Comparison of ENCODE assay signal across 8 mouse cellular contexts in genomic region chr7:3646641-3647040, GRCm38 (mm10). TPM values are rescaled to one million over a fixed set of nuclear protein-coding genes. Genes with fewer than 3 reads are reported as not detected.
DNase-seq lines count a peak whose midpoint lies in the region; ATAC-seq and TF ChIP-seq lines count a peak whose summit lies in the region.

No protein-coding gene starts in this region.

- no peak for DNase-seq in kidney, postnatal 4 days
- no peak for DNase-seq in adrenal gland, adult 8-10 months
- no peak for DNase-seq in adrenal gland, adult 18-20 months (ENCODE audit: low spot score in 2 of 2)
- DNase-seq in cerebellum, postnatal 36 days = no peak

- H3K4me1 ChIP-seq in kidney, embryonic 14.5 days (ENCODE audit: control insufficient read depth, insufficient read depth, low read length) = peaks cover 24% of the 10 kb centered on the region
- H3K4me1 ChIP-seq in cortical plate, adult 2 months (ENCODE audit: control insufficient read depth, insufficient read depth, low read length) = peaks cover 9% of the 10 kb centered on the region
- H3K4me1 ChIP-seq in hindbrain, embryonic 15.5 days (replicated peaks) = peaks cover 46% of the 10 kb centered on the region
- H3K4me1 ChIP-seq in midbrain, embryonic 15.5 days = peaks cover 40% of the 10 kb centered on the region

- H3K27ac ChIP-seq in kidney, embryonic 14.5 days (ENCODE audit: low read depth, low read length) = no peak overlapping the region
- no peak overlapping the region for H3K27ac ChIP-seq in cortical plate, adult 2 months (ENCODE audit: insufficient read depth, low read length)
- H3K27ac ChIP-seq in hindbrain, embryonic 15.5 days (replicated peaks) = no peak overlapping the region
- H3K27ac ChIP-seq in midbrain, embryonic 15.5 days = no peak overlapping the region

- peak overlapping the region; percentile 100 for H3K9ac ChIP-seq in kidney, embryonic 14.5 days (ENCODE audit: low read depth, low read length)
- H3K9ac ChIP-seq in hindbrain, embryonic 15.5 days = peak overlapping the region; percentile 97
- peak overlapping the region; percentile 96 for H3K9ac ChIP-seq in midbrain, embryonic 15.5 days

- H3K4me3 ChIP-seq in kidney, embryonic 14.5 days (ENCODE audit: low read length) = peak overlapping the region; percentile 98
- peak overlapping the region; percentile 50 for H3K4me3 ChIP-seq in cortical plate, adult 2 months (ENCODE audit: insufficient read depth, low read length)
- peak overlapping the region; percentile 89 for H3K4me3 ChIP-seq in hindbrain, embryonic 15.5 days
- peak overlapping the region; percentile 92 for H3K4me3 ChIP-seq in midbrain, embryonic 15.5 days

- ATAC-seq in kidney, embryonic 14.5 days (ENCODE audit: low FRiP score, low TSS enrichment) = no peak
- ATAC-seq in hindbrain, embryonic 15.5 days (ENCODE audit: low FRiP score, low read depth) = no peak
- ATAC-seq in midbrain, embryonic 15.5 days (replicated peaks) = no peak

- no peaks in the 10 kb centered on the region for H3K9me3 ChIP-seq in kidney, embryonic 14.5 days (ENCODE audit: control insufficient read depth, low read length)
- no peaks in the 10 kb centered on the region for H3K9me3 ChIP-seq in hindbrain, embryonic 15.5 days
- H3K9me3 ChIP-seq in midbrain, embryonic 15.5 days = no peaks in the 10 kb centered on the region

- H3K27me3 ChIP-seq in kidney, embryonic 14.5 days (ENCODE audit: control insufficient read depth, insufficient read depth, low read length) = no peaks in the 10 kb centered on the region
- H3K27me3 ChIP-seq in hindbrain, embryonic 15.5 days = no peaks in the 10 kb centered on the region; the same call in 1 of the 2 replicates
- H3K27me3 ChIP-seq in midbrain, embryonic 15.5 days (replicated peaks) = no peaks in the 10 kb centered on the region

- 65% methylated on average over 4 of the region's 4 CpGs for WGBS in kidney, embryonic 14.5 days
- WGBS in hindbrain, embryonic 15.5 days = 73% methylated on average over 4 of the region's 4 CpGs
- WGBS in midbrain, embryonic 15.5 days = 66% methylated on average over 4 of the region's 4 CpGs

- TF ChIP-seq CTCF in cortical plate, adult 2 months (IDR thresholded peaks at IDR 0.05; ENCODE audit: extremely low read depth, insufficient read depth, low read length) = no peak

- TF ChIP-seq POLR2A in cortical plate, adult 2 months (IDR thresholded peaks at IDR 0.05; ENCODE audit: extremely low read depth, insufficient read depth, low read length) = no peak

- peaks cover 34% of the 10 kb centered on the region for H3K36me3 ChIP-seq in kidney, embryonic 14.5 days (ENCODE audit: control insufficient read depth, insufficient read depth, low read length)
- peaks cover 15% of the 10 kb centered on the region for H3K36me3 ChIP-seq in hindbrain, embryonic 15.5 days
- peaks cover 9% of the 10 kb centered on the region for H3K36me3 ChIP-seq in midbrain, embryonic 15.5 days (replicated peaks)

- peak overlapping the region; percentile 85 for H3K4me2 ChIP-seq in kidney, embryonic 14.5 days (replicated peaks; ENCODE audit: low read depth, low read length)
- H3K4me2 ChIP-seq in hindbrain, embryonic 15.5 days = peak overlapping the region; percentile 73
- H3K4me2 ChIP-seq in midbrain, embryonic 15.5 days = peak overlapping the region; percentile 70

RNA-seq across cellular contexts. Expression of gene Cnot3, which starts 1.6 kb away (rescaled TPM):
- polyA plus RNA-seq in kidney, embryonic 14.5 days (2014; fragmentation: Nextera tagmentation; extraction: Ambion mirVana) = 67.3 and 74.0 TPM in 2 replicates
- polyA plus RNA-seq in cortical plate, adult 2 months (2012; rRNA removed) = 39.9 and 44.6 TPM in 2 replicates
- polyA plus RNA-seq in hindbrain, embryonic 15.5 days (2015; fragmentation: Nextera tagmentation; extraction: Ambion mirVana) = 39.5 and 47.3 TPM in 2 replicates
- 47.6 and 48.4 TPM in 2 replicates for polyA plus RNA-seq in midbrain, embryonic 15.5 days (2015; fragmentation: Nextera tagmentation; extraction: Ambion mirVana)
- 10 to 100 TPM; 48.3 to 83.2 (median 60.9) TPM for total RNA-seq in adrenal gland, adult 8-10 months (2022)
- 10 to 100 TPM; 52.8 to 53.6 TPM for total RNA-seq in adrenal gland, adult 18-20 months (2021)

RNA-seq across cellular contexts. Expression of gene Prpf31, which starts 16.9 kb away (rescaled TPM):
- polyA plus RNA-seq in kidney, embryonic 14.5 days (2014; fragmentation: Nextera tagmentation; extraction: Ambion mirVana) = 89.4 and 114 TPM in 2 replicates
- 65.3 and 75.1 TPM in 2 replicates for polyA plus RNA-seq in cortical plate, adult 2 months (2012; rRNA removed)
- 88.8 and 89.6 TPM in 2 replicates for polyA plus RNA-seq in hindbrain, embryonic 15.5 days (2015; fragmentation: Nextera tagmentation; extraction: Ambion mirVana)
- polyA plus RNA-seq in midbrain, embryonic 15.5 days (2015; fragmentation: Nextera tagmentation; extraction: Ambion mirVana) = 93.2 and 96.7 TPM in 2 replicates
- 10 to 100 TPM; 38.9 to 57.0 (median 49.1) TPM for total RNA-seq in adrenal gland, adult 8-10 months (2022)
- total RNA-seq in adrenal gland, adult 18-20 months (2021) = 10 to 100 TPM; 34.4 to 37.6 TPM

RNA-seq across cellular contexts. Expression of gene Tfpt, which starts 16.9 kb away (rescaled TPM):
- polyA plus RNA-seq in kidney, embryonic 14.5 days (2014; fragmentation: Nextera tagmentation; extraction: Ambion mirVana) = 24.2 and 34.9 TPM in 2 replicates
- polyA plus RNA-seq in cortical plate, adult 2 months (2012; rRNA removed) = 38.5 and 39.3 TPM in 2 replicates
- polyA plus RNA-seq in hindbrain, embryonic 15.5 days (2015; fragmentation: Nextera tagmentation; extraction: Ambion mirVana) = 32.2 and 40.1 TPM in 2 replicates
- polyA plus RNA-seq in midbrain, embryonic 15.5 days (2015; fragmentation: Nextera tagmentation; extraction: Ambion mirVana) = 38.2 and 40.7 TPM in 2 replicates
- total RNA-seq in adrenal gland, adult 8-10 months (2022) = 10 to 100 TPM; 23.1 to 31.3 (median 24.9) TPM
- total RNA-seq in adrenal gland, adult 18-20 months (2021) = 10 to 100 TPM; 19.0 to 27.7 TPM

RNA-seq across cellular contexts. Expression of gene Leng1, which starts 19.0 kb away (rescaled TPM):
- polyA plus RNA-seq in kidney, embryonic 14.5 days (2014; fragmentation: Nextera tagmentation; extraction: Ambion mirVana) = 12.2 and 12.6 TPM in 2 replicates
- polyA plus RNA-seq in cortical plate, adult 2 months (2012; rRNA removed) = 7.3 and 8.3 TPM in 2 replicates
- 15.3 and 17.1 TPM in 2 replicates for polyA plus RNA-seq in hindbrain, embryonic 15.5 days (2015; fragmentation: Nextera tagmentation; extraction: Ambion mirVana)
- polyA plus RNA-seq in midbrain, embryonic 15.5 days (2015; fragmentation: Nextera tagmentation; extraction: Ambion mirVana) = 13.7 and 15.6 TPM in 2 replicates
- 10 to 100 TPM in 3 of 4 experiments, 1 to 10 TPM in 1; 9.6 to 14.1 (median 11.2) TPM for total RNA-seq in adrenal gland, adult 8-10 months (2022)
- 10 to 100 TPM; 14.0 to 14.2 TPM for total RNA-seq in adrenal gland, adult 18-20 months (2021)

RNA-seq across cellular contexts. Expression of gene Ndufa3, which starts 29.5 kb away (rescaled TPM):
- 463 and 564 TPM in 2 replicates for polyA plus RNA-seq in kidney, embryonic 14.5 days (2014; fragmentation: Nextera tagmentation; extraction: Ambion mirVana)
- 366 and 413 TPM in 2 replicates for polyA plus RNA-seq in cortical plate, adult 2 months (2012; rRNA removed)
- polyA plus RNA-seq in hindbrain, embryonic 15.5 days (2015; fragmentation: Nextera tagmentation; extraction: Ambion mirVana) = 541 and 606 TPM in 2 replicates
- polyA plus RNA-seq in midbrain, embryonic 15.5 days (2015; fragmentation: Nextera tagmentation; extraction: Ambion mirVana) = 458 and 526 TPM in 2 replicates
- total RNA-seq in adrenal gland, adult 8-10 months (2022) = 100 to 1,000 TPM; 561 to 701 (median 624) TPM
- total RNA-seq in adrenal gland, adult 18-20 months (2021) = 100 to 1,000 TPM; 743 to 913 TPM
